Mouse (Mus musculus) mature B cell (primary cell): ENCODE measurements around the gene Clcf1.

Experiments used
- in situ Hi-C: fragments of 300-500 bp; cut with MboI; formaldehyde crosslinking; loops from 2 replicates; pipeline ENCODE4 v1.14.3; 2019

Clcf1 gene

DNA sequence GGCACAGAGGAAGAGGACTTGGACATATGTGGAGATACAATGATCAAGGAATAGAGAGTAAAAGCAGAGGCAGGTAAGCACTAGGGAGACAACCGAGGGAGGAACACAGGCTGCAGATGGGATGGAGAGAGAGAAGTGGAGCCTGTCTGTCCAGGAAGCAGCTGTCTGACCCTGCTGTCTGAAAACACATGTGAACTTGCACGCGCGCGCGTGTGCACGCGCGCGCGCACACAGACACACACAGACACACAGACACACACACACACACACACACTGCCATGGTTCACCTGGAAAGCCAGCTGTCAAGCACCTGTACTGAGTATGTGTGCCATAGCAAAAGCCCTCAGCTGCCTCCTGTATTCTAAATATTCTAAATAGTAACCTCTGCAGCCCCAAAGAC lies 4.3 kb downstream of the Clcf1 start:
- in situ Hi-C loops = no loop called here

DNA sequence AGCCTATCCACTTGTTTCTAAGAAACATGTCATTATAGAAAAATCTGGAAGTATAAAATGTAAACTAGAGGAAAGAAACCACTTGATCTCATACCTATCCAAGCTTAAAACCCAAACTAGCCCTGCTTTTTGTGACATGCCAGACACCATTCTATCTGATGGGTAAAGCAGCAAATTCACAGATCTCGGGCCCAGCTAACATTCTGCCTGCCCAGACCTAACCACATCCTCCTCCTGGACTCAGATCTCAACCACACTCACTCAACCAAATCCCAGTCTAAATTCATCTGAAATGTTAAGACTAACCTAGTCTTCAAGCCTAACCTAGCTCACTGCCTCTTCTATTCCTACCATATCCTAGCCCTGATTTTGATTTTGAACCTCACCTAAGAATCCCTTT lies 4.7 kb downstream of the Clcf1 start:
- in situ Hi-C loops = no loop called here

DNA sequence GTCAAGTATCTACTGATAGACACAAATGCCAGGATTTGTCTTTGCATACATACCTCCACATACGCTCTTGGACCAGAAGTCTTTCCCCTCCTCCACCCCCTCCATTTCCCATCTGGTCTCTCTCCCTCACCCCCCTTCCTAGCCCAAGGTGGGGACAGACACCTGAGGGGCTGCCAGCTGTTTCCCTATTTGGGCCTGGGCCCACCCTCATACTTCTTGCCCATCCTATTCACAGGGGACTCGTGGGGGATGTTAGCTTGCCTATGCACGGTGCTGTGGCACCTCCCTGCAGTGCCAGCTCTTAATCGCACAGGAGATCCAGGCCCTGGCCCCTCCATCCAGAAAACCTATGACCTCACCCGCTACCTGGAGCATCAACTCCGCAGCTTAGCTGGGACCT lies 5.9 kb downstream of the Clcf1 start:
- in situ Hi-C loops = no loop called here

DNA sequence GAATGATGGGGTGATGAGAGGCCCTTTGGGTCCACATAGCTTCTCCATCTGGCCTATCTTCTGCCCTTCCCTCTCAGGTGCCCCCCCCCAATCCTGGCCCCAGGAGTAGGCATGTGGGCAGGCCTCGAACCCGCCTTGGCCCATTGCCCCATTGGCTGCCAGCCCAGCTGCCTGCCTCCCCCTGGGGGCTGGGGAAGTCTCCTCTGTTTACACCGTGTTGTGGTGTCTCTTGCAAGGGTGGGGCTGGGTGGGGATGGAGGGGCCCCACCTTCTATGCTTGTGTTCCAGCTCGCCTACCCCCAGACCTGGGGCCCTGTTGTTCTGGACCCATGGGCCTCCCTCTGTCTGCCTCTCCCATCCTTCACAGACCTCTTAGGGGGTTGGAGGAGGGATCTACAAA lies 6.4 kb downstream of the Clcf1 start:
- in situ Hi-C loops = no loop called here

DNA sequence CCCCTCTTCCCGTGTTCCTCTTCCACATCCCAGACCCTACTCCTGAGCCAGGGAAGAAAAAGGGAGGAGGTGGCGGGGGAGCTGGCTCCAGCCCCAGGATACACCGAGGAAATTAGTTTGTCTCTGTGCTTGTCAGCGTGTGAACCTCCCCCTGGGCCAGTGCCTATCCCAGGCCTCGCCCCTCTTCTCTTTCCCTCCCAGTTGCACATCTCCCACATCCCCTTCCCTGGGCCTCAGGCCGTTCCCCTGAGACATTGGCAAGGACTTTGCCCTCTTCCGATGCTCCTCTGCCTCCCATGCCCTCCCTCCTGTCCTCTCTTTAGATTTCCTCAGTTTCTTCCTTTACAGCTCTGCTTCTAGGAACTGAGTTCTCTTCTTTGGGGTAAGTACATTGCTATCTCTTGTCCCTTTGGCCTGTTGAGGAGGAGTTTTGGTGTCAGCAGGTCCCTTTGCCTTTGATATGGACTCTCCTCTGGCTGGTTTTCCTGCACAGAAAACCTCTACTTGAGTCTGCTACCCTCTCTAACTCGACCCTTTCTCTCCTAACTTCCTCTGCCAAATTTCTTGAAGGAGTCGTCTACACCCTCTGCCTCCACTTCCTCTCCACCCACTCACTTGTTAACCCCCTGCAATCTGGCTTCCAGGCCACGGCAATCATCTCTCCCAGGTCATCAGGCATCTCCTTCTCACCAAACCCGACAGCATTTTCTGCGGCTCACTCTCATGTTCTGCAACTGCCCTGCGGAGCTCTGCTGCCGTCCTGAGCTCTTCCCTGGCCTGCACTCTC lies 7.1 kb downstream of the Clcf1 start:
- in situ Hi-C loops = no loop called here

DNA sequence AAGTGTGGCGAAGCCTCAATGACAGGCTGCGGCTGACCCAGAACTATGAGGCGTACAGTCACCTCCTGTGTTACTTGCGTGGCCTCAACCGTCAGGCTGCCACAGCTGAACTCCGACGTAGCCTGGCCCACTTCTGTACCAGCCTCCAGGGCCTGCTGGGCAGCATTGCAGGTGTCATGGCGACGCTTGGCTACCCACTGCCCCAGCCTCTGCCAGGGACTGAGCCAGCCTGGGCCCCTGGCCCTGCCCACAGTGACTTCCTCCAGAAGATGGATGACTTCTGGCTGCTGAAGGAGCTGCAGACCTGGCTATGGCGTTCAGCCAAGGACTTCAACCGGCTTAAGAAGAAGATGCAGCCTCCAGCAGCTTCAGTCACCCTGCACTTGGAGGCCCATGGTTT lies 8.1 kb downstream of the Clcf1 start:
- in situ Hi-C loops = no loop called here

DNA sequence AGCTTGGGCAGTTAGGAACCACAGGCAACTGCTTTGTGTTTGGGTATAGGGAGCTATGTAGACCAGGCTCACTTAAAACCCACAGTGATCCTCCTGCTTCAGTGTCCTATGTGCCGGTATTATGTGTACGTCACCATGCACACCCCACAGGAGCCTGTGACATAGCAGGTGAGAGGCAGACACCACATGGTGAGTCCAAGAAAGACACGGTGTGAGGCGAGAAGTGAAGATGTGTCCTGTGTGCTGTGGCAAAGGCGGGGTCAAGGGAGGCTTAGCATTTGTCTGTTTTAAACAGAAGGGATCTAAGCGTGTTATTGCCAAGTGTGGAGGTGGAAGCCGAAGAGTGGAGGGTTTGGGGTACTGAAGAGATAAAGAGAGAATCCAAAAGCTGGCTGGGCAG lies 12.7 kb downstream of the Clcf1 start:
- in situ Hi-C loops = no loop called here

DNA sequence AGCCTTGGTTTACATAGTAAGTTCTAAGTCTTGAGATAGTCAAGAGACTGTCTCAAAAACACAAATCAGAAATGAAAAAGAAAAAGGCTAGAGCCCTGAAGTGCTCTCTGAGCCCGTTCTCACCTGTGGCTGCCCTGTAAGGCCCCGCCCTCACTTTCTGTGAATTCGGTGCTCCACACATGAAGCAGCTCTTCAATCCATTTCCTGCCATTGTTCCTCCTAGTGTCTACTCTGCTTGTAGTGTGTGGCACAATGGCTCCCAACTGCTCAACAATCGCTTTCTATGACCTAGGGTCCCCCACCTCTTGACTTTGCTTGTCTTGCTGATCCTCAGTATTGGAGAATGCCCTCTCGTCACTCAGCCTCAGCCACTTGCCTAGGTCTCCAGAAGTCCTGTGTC lies 13.4 kb downstream of the Clcf1 start:
- in situ Hi-C loops = no loop called here

DNA sequence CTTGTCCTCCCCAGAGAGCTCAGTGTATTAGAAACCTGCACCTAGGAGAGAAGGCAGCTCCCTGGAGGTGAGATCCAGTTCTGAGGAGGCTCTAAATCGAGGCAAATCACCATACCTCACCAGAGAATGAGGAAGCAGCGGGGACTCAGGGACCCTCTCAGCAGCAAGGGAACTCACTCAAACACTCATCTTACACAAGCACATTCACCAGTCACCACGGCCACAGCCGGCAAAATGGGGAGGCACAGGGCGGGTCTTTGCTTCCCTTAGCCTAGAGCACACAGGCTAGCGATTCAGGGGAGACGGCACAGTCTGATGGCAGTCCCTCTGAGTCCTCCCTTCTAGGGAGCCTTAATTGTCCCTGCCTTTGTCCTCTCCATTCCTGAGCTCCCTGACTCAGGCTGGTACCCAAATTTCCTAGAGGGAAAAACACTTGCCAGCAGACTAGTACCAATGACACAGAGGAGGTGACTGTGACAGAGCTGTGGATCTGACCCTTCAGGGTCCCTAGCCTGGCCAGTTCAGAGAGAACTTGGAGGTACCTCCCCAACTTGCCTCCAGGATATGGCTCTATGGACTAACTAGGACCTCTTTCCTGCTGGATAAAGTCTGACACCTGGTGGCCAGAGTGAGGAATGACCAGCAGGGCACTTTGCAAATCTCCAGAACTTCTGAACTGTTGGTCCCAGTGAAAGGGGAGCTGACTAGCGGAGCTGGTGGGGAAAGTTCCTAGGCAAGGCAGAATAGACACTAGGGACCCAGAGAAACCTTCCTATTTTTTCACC lies 14.0 kb downstream of the Clcf1 start:
- in situ Hi-C loops = no loop called here

DNA sequence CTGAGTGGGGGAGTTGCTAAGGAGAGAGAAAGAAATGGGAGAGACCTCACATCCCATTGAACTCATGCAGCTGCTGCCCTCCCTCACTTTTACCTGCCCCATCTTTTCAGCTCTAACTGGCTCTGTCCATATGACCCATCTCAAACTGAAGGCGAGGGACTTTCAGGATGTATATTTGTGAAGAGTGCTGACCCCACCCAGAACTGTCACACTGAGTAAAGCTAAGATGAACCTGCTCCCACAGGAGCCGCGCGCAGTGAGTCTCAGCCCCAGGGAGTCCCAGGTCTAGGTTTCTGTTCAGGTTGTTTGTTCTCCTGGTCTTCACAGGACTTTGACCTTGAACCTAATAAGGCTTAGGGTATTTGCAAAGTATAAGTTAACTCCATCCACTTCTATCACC lies 14.9 kb downstream of the Clcf1 start:
- in situ Hi-C loops = no loop called here

DNA sequence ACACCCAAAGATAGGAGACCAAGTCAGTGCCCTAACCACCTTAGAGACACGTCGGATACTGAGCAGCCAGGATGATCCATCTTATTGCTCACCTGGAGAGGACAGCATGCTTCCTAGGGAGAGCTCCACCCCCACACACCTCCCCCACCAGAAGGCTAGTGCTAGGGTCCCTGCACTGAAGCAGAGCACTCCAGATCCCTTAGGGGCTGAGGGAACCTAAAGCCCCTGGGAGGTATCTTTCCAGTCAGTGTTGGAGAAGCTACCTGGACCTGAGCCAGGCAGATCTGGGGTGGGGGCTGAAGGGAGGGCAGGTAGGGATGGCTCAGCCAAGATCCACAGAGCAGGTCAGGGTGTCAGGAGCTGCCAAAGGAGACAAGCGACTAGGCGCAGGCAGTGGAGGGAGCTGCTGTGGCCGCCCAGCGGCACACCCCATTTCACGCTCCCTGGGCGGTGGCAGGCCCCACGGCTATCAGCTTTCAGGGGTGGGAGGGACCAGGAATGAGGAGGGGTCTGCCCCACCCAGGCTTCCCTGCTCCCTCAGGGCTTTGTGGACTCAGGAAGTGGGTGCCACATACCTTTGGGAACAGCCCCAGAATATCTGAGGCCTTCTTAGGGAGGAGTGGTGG lies 15.5 kb downstream of the Clcf1 start:
- in situ Hi-C loops = no loop called here

DNA sequence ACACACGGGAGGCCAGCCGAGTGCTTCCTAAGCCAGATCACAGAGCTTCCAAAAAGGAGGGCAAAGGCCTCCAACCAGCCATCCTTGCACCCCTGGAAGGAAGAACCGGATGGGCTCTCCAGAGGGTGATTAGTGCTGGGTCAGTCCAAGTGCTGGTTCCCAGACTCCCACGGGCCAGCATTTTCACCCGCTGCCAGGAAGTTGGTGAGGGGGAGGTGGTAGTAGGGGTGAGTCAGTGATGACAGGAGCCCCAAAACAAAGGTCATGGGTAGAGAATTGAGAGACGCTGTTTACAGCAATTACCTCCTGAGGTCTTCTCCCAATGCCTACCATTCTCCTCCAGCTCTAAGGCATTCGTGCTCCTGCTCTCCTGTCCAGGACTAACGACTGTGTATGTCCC lies 16.4 kb downstream of the Clcf1 start:
- in situ Hi-C loops = no loop called here

DNA sequence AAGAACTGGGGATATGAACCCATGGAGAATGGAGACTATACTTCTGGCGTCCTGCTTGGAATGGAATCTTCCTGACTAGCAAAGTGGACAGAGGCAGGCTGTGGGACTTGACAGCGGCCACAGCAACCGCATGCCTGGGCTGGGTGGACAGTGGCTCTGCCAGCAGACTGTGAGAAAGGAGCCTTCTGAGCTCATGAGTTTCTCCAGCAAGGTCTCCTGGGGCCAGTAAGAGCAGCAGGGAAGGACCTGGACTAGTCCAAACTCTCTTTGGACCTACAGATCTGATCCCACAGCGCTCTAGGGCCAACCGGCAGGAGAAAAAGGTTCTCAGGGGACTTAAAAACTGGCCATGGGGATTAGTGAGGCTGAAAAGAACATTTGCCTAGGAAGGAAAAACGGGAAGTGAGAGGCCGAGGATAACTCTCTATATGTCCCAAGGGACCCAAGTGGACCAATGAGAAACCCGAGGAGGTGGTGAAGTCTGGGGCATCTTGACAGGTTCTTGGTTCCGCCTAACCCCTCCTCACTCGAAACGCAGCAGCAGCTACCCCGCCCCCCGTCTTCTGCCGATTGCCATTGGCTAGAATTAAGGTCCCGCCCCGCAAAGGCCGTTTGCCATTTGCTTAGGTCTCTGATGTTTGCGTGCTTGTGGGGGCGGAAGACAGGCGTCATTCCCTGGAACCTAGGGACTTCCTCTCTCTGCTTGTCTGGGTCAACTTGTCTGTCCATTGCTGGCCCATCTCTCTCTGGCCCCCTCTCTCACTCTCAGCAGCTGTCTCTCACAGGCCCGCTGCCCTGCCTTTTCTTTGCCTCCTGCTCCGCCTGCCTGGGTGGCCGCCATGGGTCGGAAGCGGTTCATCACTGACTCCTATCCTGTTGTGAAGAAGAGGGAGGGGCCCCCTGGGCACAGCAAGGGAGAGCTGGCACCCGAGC lies 17.5 kb downstream of the Clcf1 start, which contains the start of gene Pold4:
Gene Pold4, plus strand, starts transcription at position 647 of the 933 bp plus-strand sequence.
- in situ Hi-C loops = no loop called here

DNA sequence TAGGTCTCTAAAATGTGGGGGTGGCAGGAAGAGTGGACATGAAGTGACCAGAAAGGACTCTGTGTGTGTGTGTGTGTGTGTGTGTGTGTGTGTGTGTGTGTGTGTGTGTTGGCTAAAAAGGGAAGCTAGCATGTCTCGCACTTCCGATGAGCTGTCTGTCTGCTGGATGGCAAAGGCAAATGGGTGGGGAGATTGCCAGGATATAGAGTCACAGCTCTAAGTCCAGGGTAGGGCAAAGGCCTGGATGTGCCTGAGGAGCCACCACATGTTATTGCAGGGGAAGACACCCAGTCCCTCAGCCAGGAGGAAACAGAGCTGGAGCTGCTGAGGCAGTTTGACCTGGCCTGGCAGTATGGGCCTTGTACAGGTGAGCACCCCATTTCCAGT lies 18.1 kb downstream of the Clcf1 start:
- in situ Hi-C loops = no loop called here

DNA sequence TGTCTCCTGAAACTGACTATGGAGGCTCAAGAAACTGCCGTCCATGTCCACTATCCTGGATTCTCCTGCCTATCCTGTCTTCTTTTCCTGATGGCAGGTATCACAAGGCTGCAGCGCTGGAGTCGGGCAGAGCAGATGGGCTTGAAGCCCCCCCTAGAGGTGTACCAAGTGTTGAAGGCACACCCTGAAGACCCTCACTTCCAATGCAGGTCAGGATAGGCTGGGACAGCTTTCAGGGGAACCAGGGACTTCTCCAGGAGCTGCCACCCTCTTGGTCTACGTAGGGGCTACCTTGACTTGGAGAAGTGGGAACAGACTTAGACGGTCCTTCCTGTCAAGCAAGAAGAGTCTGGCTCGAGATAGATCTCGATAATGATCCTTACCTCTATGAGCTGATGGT lies 18.6 kb downstream of the Clcf1 start:
- in situ Hi-C loops = no loop called here

DNA sequence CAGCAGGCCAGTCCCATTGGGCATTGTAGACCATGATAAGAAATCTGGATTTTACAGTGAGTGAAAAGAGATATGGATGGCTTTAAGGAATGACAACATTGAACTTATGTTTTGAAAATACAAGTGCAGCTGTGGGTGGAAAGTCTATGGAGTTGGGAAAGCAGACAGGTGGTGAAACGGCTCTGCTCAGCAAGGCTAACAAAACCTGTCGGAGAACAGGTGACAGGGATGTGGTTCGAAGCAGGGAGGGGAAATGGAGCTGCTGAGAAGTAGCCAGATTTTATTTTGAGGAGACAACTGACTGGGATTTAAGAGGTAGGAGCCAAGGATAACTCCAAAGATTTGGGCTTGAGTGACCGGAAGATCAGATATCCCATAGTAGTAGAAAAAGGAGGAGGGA lies 20.5 kb downstream of the Clcf1 start:
- in situ Hi-C loops = no loop called here

DNA sequence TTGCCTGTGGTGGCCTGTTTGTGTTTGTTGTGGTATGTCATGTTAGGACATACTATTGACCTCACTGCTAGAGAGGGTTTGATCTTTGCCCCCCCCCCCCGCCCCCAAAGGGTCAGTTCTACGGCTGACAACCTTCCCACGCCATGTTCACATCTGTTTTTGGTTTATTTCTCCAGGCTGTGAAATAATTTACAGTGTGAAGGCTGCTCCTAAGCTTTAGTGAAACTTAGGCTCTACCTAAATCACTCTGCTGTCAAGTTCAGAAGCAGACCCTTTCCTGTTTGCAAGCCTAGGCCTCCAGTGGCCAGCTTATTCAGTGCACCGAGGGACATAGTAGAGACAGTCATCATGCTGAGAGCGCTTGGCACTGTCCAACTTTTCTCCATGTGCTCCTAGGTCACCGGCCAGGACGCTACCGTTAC lies 26.2 kb downstream of the Clcf1 start:
- in situ Hi-C loops = no loop called here

DNA sequence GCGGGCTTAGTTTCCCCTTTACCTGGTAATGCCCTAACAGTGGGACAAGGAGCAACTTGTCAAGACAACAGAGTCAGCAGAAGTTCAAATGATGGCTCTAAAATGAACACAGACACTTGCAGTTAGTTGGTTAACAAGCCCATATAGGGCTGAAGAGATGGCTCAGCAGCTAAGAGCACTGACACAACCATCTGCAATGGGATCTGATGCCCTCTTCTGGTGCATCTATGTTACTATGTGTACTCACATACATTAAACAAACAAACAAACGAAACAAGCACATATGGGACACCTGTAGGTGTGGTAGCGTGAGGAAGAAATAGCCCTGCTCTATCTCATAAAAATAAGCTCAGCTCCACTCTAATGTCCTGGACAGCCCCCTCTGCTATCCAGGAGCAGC lies 28.4 kb downstream of the Clcf1 start:
- in situ Hi-C loops = no loop called here

DNA sequence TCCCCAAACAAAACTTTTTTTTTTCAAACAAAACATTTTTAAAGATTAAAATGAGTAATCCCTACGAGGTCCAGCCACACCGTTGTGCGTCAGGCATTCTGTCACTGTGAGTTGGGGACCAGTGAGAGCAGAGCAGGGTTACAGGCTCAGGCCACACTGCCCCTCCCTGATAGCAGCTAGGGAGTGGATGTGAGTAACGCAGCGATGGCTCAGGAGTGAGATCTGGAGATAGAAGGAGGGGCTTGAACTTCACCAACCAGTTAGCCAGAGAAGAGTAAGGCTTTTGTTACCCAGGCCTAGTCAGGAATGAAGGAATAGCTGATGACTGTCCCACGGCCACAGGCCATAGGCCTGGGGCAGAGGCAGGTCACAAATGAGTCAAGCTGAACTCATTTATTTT lies 30.7 kb downstream of the Clcf1 start:
- in situ Hi-C loops = loop anchor here (5.0 kb wide), 1 partner anchor 37 kb away; no protein-coding TSS in a partner anchor

DNA sequence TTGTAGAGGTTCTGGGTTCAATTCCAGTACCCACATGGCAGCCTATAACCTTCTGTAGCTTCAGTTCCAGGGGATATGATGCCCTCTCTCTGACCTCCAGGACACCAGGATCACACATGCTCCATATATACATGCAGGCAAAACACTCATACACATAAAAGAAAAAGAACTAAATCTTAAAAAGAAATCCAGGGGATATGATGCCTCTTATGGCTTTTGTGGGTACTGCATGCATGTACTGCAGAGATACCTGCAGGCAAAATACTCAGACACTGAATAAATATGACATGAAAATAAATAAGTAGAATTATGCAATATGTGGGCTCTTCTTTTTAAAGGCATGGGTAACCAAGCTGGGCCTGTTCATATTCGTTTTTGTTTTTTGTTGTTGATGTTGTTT lies 33.0 kb downstream of the Clcf1 start:
- in situ Hi-C loops = loop anchor here (5.0 kb wide), 1 partner anchor 40 kb away; no protein-coding TSS in a partner anchor

DNA sequence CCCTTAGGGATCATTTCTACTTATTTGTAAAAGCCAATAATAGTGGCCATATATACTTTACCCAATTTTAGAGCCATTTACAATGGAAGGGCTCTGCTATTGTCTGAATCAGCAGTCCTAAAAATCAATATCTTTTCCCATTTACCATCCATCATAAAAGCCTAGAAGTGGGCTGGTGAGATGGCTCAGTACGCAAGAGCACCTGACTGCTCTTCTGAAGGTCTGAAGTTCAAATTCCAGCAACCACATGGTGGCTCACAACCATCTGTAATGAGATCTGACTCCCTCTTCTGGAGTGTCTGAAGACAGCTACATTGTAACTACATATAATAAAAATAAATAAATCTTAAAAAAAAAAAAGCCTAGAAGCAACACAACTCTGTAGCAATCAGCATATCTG lies 34.6 kb downstream of the Clcf1 start:
- in situ Hi-C loops = loop anchor here (5.0 kb wide), 1 partner anchor 41 kb away; no protein-coding TSS in a partner anchor

DNA sequence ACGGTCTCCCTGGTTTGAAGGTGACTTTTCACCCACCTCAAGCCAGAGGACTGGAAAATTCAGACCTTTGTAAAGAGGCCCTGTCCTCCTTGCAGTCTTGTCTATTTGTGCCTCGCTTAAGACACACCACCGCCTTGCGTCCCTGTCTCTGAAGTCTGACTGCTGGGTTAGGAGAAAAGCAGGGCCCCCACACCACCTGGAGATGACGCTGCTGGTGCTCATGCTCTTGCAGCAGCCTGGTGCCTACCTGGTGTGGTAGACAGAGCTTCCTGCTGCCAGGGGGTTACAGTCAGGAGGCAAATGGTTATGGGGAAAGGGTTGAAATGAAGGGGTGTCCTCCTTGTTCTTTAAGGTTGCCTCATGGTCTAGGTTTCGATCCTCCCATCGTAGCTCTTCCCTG lies 40.2 kb downstream of the Clcf1 start:
- in situ Hi-C loops = loop anchor here (10.0 kb wide), 1 partner anchor 61 kb away; no protein-coding TSS in a partner anchor
